Mouse (Mus musculus): ENCODE results near the gene Mcidas.

GRCm38 (mm10) chr13:113023274-113024143 lies 29.9 kb downstream of the Mcidas start:
- no peak for TF ChIP-seq CTCF (IDR thresholded peaks at IDR 0.05; ENCODE audit: borderline replicate concordance, insufficient read depth, low read depth, low read length)
- no peak for TF ChIP-seq POLR2A (IDR thresholded peaks at IDR 0.05; ENCODE audit: borderline replicate concordance, insufficient read depth, low read length)

Data from cerebellum, adult 2 months (tissue).